Mouse (Mus musculus) intestine, postnatal 0 days (tissue): ENCODE data around the gene Pemt. TPM values are rescaled to one million over a fixed set of nuclear protein-coding genes. Genes with fewer than 3 reads are reported as not detected.

Source experiments
- ATAC-seq: fragments of 200-750 bp; cut with Nextera tagmentation; 2 replicates; pipeline ENCODE4 v1.8.0; 2017; ENCODE audit warnings: mild to moderate bottlenecking, moderate TSS enrichment, moderate library complexity
- H3K27ac ChIP-seq: fragments of 300-500 bp; sonication (generic); 2 replicates; pipeline ENCODE4 v1.5.1; 2014; ENCODE audit warnings: mild to moderate bottlenecking, low read depth, low read length, moderate library complexity
- H3K27me3 ChIP-seq: fragments of 300-500 bp; sonication (generic); replicated peaks from 2 replicates; pipeline ENCODE4 v1.6.1; 2014; ENCODE audit warnings: low read length, mixed read lengths; ENCODE audit not compliant: control insufficient read depth, insufficient read depth
- H3K36me3 ChIP-seq: fragments of 300-500 bp; sonication (generic); 2 replicates; pipeline ENCODE4 v1.6.1; 2014; ENCODE audit warnings: mild to moderate bottlenecking, moderate library complexity; ENCODE audit not compliant: control insufficient read depth, insufficient read depth
- H3K4me1 ChIP-seq: fragments of 300-500 bp; sonication (generic); replicated peaks from 2 replicates; pipeline ENCODE4 v1.6.1; 2014; ENCODE audit warnings: antibody characterized with exemption, low read length, mixed read lengths; ENCODE audit not compliant: control insufficient read depth, insufficient read depth
- H3K4me2 ChIP-seq: fragments of 300-500 bp; sonication (generic); replicated peaks from 2 replicates; pipeline ENCODE4 v1.6.1; 2014; ENCODE audit warnings: low read depth, mild to moderate bottlenecking, moderate library complexity
- H3K4me3 ChIP-seq: fragments of 300-500 bp; sonication (generic); 2 replicates; pipeline ENCODE4 v1.5.1; 2014; ENCODE audit warnings: low read depth, low read length
- H3K9ac ChIP-seq: fragments of 300-500 bp; sonication (generic); 2 replicates; pipeline ENCODE4 v1.6.1; 2014; ENCODE audit warnings: mild to moderate bottlenecking, low read depth, low read length
- H3K9me3 ChIP-seq: fragments of 300-500 bp; sonication (generic); 2 replicates; pipeline ENCODE4 v1.6.1; 2016; ENCODE audit warnings: mixed run types; ENCODE audit not compliant: control insufficient read depth
- CTCF ChIP-seq: sonication (generic); IDR thresholded peaks from 2 replicates; pipeline ENCODE4 v1.5.1; 2016; ENCODE audit warnings: low read depth, mild to moderate bottlenecking, control low read depth, antibody characterized with exemption, moderate library complexity
- WGBS: fragments of 180-500 bp; shearing (Covaris S2); extraction: QIAGEN DNeasy Blood & Tissue Kit; methylation state at CpG from one replicate; pipeline ENCODE4 v1.1.7; 2014; 5-methylcytosine and 5-hydroxymethylcytosine counted together
- polyA plus RNA-seq: library from polyadenylated mRNA; unstranded; fragments of >200 nt; fragmentation: Nextera tagmentation; extraction: Ambion mirVana; gene quantifications from 2 replicates; pipeline ENCODE4 v1.2.1, GENCODE M21; 2015

Pemt gene
- polyA plus RNA-seq, 1 experiment from 2014 or later, result 5.0 TPM

DNA sequence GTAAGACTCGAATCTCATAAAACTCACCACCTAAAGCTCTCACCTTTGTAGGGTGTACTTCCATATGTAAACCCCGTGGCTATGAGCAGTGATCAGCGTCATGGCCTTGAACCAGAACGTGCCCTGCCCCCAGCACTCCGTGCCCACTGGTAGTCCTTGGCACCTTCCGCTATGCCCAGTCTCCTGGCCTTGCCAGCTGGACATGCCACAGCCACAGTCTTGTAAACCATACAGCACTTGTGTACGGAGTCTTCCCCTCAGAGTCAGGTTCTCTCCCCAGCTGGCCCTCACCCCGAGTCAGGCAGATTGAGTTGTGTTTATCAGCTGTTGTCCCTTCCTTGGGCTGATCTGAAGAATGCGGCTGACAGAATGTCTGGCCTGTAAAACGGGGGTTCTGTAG is 12.2 kb upstream of the Pemt start:
- no peaks in the 10 kb centered on the region for H3K27me3 ChIP-seq
- H3K36me3 ChIP-seq, result no peaks in the 10 kb centered on the region
- no peak for ATAC-seq
- 68% methylated on average over 10 of the region's 10 CpGs for WGBS
- no peak overlapping the region for H3K4me2 ChIP-seq
- TF ChIP-seq CTCF, result no peak
- H3K9me3 ChIP-seq, result no peaks in the 10 kb centered on the region
- H3K9ac ChIP-seq, result no peak overlapping the region
- no peaks in the 10 kb centered on the region for H3K4me1 ChIP-seq
- H3K27ac ChIP-seq, result no peak overlapping the region
- H3K4me3 ChIP-seq, result no peak overlapping the region

DNA sequence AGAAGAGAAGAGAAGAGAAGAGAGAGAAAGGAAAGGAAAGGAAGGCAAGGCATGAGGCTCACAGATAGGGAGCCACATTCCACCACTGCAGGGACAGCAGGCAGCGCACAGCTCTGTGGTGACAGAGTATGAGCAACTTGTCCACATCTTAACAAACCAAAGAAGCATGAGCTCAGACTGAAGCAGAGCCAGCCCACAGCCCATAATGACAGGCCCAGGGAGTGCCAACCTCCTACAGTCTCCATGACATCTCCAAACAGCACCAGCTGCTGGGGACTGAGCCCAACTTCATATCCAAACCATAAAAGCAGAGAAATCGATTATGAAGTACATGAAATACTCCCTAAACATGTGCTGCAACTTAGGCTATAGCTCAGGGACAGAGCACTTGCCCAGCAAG is 11.7 kb upstream of the Pemt start:
- no peak overlapping the region for H3K27ac ChIP-seq
- no peaks in the 10 kb centered on the region for H3K4me1 ChIP-seq
- H3K27me3 ChIP-seq, result no peaks in the 10 kb centered on the region
- H3K9me3 ChIP-seq, result no peaks in the 10 kb centered on the region
- ATAC-seq, result no peak
- no peaks in the 10 kb centered on the region for H3K36me3 ChIP-seq
- no peak overlapping the region for H3K9ac ChIP-seq
- H3K4me2 ChIP-seq, result no peak overlapping the region
- no peak for TF ChIP-seq CTCF
- WGBS, result 74% methylated on average over 2 of the region's 2 CpGs
- H3K4me3 ChIP-seq, result no peak overlapping the region

DNA sequence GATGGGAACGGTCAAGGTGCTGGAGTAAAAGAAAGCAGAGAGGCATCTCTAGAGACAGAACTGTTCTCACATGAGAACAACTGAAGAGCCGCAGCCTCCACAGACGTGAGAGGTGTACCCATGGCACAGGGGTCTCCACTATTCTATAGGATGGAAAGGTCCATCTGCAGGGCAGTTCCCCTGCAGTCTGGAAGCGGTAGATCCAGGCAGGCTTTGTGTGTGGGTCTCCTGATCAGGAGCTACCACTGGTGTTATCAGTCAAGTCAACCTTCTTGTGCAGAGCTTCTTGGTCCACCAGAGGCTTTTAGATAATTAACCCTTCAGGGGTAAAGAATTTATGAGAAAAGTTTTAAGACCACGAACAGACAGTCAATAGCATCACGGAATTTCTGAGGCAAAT is 10.2 kb upstream of the Pemt start:
- Histone ChIP-seq H3K27ac (no peak overlapping the region), H3K9me3 (no peaks in the 10 kb centered on the region), H3K9ac (no peak overlapping the region), H3K4me3 (no peak overlapping the region), H3K4me2 (no peak overlapping the region), H3K27me3 (no peaks in the 10 kb centered on the region), H3K4me1 (no peaks in the 10 kb centered on the region), H3K36me3 (no peaks in the 10 kb centered on the region)
- WGBS, result 85% methylated on average over 6 of the region's 6 CpGs
- TF ChIP-seq CTCF, result no peak
- no peak for ATAC-seq

DNA sequence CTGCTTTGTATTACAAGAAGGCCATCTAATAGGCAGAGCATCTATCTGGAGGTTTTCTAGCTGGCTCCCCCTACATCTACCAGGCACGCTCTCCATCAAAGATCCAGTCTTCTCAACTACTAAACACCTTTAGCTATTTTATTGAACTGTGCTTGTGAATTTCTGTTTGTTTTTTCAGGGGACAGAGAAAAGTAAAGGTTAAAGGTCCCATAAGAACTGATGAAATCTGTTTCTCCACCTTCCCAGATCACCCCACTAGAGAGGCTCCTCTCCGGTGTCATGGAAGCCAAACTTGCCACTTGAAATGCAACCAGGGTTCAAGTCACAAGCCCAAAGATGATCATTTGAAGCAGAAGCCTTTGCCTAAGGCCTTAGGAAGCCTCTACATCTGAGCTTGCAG is 2.6 kb upstream of the Pemt start:
- no peaks in the 10 kb centered on the region for H3K9me3 ChIP-seq
- no peaks in the 10 kb centered on the region for H3K36me3 ChIP-seq
- no peak overlapping the region for H3K4me2 ChIP-seq
- H3K4me3 ChIP-seq, result no peak overlapping the region
- H3K4me1 ChIP-seq, result no peaks in the 10 kb centered on the region; the same call in 1 of the 2 replicates
- no peak for TF ChIP-seq CTCF
- no peak overlapping the region for H3K9ac ChIP-seq
- no peak for ATAC-seq
- no peaks in the 10 kb centered on the region for H3K27me3 ChIP-seq
- no peak overlapping the region for H3K27ac ChIP-seq
- 53% methylated on average over 2 of the region's 2 CpGs for WGBS

DNA sequence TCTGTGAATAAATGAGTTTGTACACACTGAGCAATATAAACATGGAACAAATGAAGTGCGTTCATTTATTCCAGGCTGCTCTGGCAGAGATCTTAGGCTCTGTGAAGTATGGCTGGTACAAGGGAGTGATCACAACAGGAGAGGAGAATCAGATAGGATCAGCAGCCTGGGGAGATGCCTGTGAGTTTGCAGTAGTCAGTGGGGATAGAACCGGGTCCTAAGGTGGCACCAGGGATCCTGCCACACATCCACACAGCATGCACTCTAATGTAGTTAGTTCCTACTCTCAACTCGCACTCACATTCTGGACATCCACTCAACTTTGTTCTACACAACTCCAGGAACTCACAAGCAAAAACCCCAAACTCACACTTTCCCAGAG is 622 bp downstream of the Pemt start:
- 2% methylated on average over 3 of the region's 3 CpGs for WGBS
- Histone ChIP-seq H3K9me3 (no peaks in the 10 kb centered on the region), H3K27me3 (no peaks in the 10 kb centered on the region), H3K36me3 (no peaks in the 10 kb centered on the region), H3K4me2 (peak overlapping the region; percentile 80), H3K4me1 (no peaks in the 10 kb centered on the region; the same call in 1 of the 2 replicates), H3K4me3 (peak overlapping the region; percentile 59), H3K9ac (peak overlapping the region; percentile 55; the same call in 1 of the 2 replicates), H3K27ac (no peak overlapping the region)
- 0 out of 2 replicates have a peak, but pooled peaks have one; percentile 12 for ATAC-seq
- no peak for TF ChIP-seq CTCF

DNA sequence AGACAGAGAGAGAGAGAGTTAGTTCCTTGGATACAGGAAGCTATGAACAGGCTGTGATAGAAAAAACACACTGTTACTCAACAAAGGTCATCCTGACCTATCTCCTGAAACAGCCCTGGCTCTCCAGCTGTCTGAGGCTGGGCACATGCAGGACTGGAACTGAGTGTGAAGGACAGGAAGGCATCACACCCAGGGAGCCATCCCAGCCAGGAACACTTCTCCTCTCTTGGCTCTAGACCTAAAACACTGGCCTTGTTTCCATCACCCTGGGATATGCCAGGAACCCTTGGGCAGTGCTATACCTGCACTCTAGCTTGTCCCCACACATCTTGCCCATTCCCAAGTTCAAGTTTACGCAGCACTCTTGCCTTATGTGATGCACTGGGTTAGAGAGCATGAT is 1.5 kb downstream of the Pemt start:
- Histone ChIP-seq H3K27ac (no peak overlapping the region), H3K9ac (no peak overlapping the region), H3K4me1 (no peaks in the 10 kb centered on the region; the same call in 1 of the 2 replicates), H3K4me2 (no peak overlapping the region), H3K4me3 (no peak overlapping the region), H3K36me3 (no peaks in the 10 kb centered on the region), H3K27me3 (no peaks in the 10 kb centered on the region), H3K9me3 (no peaks in the 10 kb centered on the region)
- no peak for ATAC-seq
- TF ChIP-seq CTCF, result no peak
- 100% methylated on average over 1 of the region's 1 CpGs for WGBS

DNA sequence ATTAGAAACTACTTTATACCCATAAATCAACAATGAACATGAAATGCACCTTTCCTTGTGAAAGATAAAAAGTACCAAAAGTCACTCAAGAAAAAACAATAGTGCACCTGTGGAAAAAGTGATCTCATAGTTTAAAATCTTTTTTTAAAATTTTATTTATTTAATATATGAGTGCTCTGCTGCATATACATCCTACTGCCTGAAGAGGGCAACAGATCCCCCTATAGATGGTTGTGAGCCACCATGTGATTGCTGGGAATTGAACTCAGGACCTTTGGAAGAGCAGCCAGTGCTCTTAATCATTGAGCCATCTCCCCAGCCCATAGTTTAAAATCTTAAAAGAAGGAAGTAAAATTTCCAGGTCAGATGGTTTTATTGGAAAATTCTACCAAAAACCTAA is 4.0 kb downstream of the Pemt start:
- Histone ChIP-seq H3K27ac (no peak overlapping the region), H3K4me1 (no peaks in the 10 kb centered on the region; the same call in 1 of the 2 replicates), H3K4me3 (no peak overlapping the region), H3K4me2 (no peak overlapping the region), H3K27me3 (no peaks in the 10 kb centered on the region), H3K9me3 (no peaks in the 10 kb centered on the region), H3K36me3 (no peaks in the 10 kb centered on the region), H3K9ac (no peak overlapping the region)
- TF ChIP-seq CTCF, result 0 out of 2 replicates have a peak, but pooled peaks have one; percentile 11
- ATAC-seq, result no peak
